Mouse (Mus musculus): ENCODE measurements around the gene Jam3. TPM values are rescaled to one million over a fixed set of nuclear protein-coding genes. Genes with fewer than 3 reads are reported as not detected.
A peak's percentile ranks its signal among the peaks of the same experiment; 100 is the strongest.

The Jam3 gene
- polyA plus RNA-seq, 1 experiment from 2014 or later: 68.9 TPM

DNA sequence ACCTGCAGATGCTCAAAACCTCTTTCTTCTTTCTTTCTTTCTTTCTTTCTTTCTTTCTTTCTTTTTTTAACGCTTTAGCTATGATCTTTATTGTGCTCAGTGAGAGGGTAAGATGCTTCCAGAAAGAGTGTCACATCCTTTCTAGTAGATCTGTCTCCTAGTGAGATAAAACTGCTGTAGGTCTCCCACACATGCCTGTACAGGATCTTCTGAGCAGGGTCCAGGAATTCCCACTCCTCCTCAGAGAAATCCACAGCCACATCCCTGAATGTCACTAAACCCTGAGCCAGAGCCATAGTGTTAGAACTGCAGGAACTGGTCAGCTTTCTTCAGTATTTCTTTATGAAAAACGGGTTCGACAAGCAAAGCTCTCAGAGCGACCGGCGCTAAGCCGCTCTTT is 19.8 kb downstream of the Jam3 start:
- TF ChIP-seq CTCF (IDR thresholded peaks at IDR 0.05; ENCODE audit: low read depth): no peak
- no peaks in the 10 kb centered on the region for H3K4me1 ChIP-seq (ENCODE audit: insufficient read depth)
- no peak overlapping the region for H3K9ac ChIP-seq
- no peak for DNase-seq
- 89% methylated on average over 7 of the region's 7 CpGs for WGBS
- no peak for ATAC-seq (ENCODE audit: insufficient read depth)
- no peak overlapping the region for H3K27ac ChIP-seq (ENCODE audit: low read depth)
- no peaks in the 10 kb centered on the region for H3K27me3 ChIP-seq (ENCODE audit: insufficient read depth, low read length)
- no peaks in the 10 kb centered on the region for H3K36me3 ChIP-seq (ENCODE audit: insufficient read depth)
- no peaks in the 10 kb centered on the region for H3K9me3 ChIP-seq (ENCODE audit: low read depth, low read length)
- no peak overlapping the region for H3K4me2 ChIP-seq
- H3K4me3 ChIP-seq (ENCODE audit: low read depth, low read length): no peak overlapping the region

DNA sequence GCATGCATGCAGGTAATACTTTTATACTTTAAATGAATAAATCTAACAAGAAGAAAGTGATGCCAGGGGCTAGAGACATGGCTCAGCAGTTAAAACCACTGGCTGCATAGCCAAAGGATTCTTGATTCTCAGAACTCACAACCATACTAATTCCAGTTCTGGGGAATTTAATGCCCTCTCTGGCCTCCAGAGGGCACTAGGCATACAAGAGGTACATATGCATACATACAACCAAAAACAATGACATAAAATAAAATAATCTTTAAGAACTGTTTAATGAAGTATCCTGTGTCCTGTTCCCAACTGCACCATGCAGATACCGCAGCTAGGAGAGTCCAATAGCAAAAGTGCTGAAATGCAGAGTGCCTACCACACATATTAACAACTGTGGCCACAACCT is 20.8 kb downstream of the Jam3 start:
- Histone ChIP-seq H3K9me3 (ENCODE audit: low read depth, low read length) (no peaks in the 10 kb centered on the region), H3K27ac (ENCODE audit: low read depth) (no peak overlapping the region), H3K4me2 (no peak overlapping the region), H3K36me3 (ENCODE audit: insufficient read depth) (no peaks in the 10 kb centered on the region), H3K27me3 (ENCODE audit: insufficient read depth, low read length) (no peaks in the 10 kb centered on the region), H3K4me3 (ENCODE audit: low read depth, low read length) (no peak overlapping the region), H3K4me1 (ENCODE audit: insufficient read depth) (no peaks in the 10 kb centered on the region), H3K9ac (no peak overlapping the region)
- 65% methylated on average over 1 of the region's 1 CpGs for WGBS
- ATAC-seq (ENCODE audit: insufficient read depth): no peak
- peak; percentile 78 for DNase-seq
- peak; percentile 71 for TF ChIP-seq CTCF (IDR thresholded peaks at IDR 0.05; ENCODE audit: low read depth)

DNA sequence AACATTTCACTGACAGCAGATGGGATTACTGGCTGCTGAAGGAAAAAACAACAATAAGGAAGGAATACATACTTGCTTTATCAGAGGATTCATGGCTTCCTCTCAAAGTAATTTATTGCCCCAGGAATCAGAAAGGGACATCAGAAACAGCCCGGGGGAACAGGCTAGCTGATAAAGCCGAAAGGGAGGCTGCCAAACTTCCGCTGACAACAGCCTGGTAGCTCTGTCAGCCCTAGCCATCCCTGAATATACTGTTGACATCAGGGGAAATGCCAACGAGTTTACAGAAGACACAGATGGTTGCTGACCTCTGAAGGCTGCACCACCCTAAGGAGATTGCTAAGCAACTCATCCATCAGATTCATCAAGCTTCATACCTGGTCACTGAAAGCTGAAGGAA is 26.6 kb downstream of the Jam3 start:
- no peak for ATAC-seq (ENCODE audit: insufficient read depth)
- no peaks in the 10 kb centered on the region for H3K9me3 ChIP-seq (ENCODE audit: low read depth, low read length)
- no peaks in the 10 kb centered on the region for H3K27me3 ChIP-seq (ENCODE audit: insufficient read depth, low read length)
- no peak overlapping the region for H3K4me3 ChIP-seq (ENCODE audit: low read depth, low read length)
- 64% methylated on average over 4 of the region's 4 CpGs for WGBS
- DNase-seq: no peak
- H3K4me2 ChIP-seq: no peak overlapping the region
- H3K36me3 ChIP-seq (ENCODE audit: insufficient read depth): no peaks in the 10 kb centered on the region
- no peaks in the 10 kb centered on the region for H3K4me1 ChIP-seq (ENCODE audit: insufficient read depth)
- no peak overlapping the region for H3K27ac ChIP-seq (ENCODE audit: low read depth)
- TF ChIP-seq CTCF (IDR thresholded peaks at IDR 0.05; ENCODE audit: low read depth): no peak
- no peak overlapping the region for H3K9ac ChIP-seq

DNA sequence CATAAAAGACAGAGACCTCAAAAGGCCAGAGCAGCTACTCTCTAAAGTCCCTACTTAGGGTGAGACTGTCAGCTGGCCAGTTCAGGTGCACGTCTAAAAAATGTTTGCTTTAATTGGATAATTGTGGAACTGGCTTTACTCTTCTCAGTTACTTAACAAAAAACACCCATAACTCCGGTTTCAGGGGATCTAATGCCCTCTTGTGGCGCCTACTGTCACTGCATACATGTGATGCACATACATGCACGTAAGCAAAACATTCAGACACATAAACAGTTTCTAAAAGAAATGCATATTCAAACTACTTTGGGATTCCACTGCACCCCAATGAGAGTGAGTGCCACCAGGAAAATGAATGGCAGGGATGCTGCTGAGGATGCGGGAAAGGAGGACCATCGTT is 28.7 kb downstream of the Jam3 start:
- no peaks in the 10 kb centered on the region for H3K27me3 ChIP-seq (ENCODE audit: insufficient read depth, low read length)
- H3K4me1 ChIP-seq (ENCODE audit: insufficient read depth): no peaks in the 10 kb centered on the region
- peak; percentile 26; the same call in 1 of the 2 replicates for TF ChIP-seq CTCF (IDR thresholded peaks at IDR 0.05; ENCODE audit: low read depth)
- no peaks in the 10 kb centered on the region for H3K36me3 ChIP-seq (ENCODE audit: insufficient read depth)
- no peak overlapping the region for H3K9ac ChIP-seq
- H3K9me3 ChIP-seq (ENCODE audit: low read depth, low read length): no peaks in the 10 kb centered on the region
- H3K27ac ChIP-seq (ENCODE audit: low read depth): no peak overlapping the region
- ATAC-seq (ENCODE audit: insufficient read depth) (no peak), DNase-seq (no peak)
- H3K4me3 ChIP-seq (ENCODE audit: low read depth, low read length): no peak overlapping the region
- no peak overlapping the region for H3K4me2 ChIP-seq
- 87% methylated on average over 6 of the region's 6 CpGs for WGBS

DNA sequence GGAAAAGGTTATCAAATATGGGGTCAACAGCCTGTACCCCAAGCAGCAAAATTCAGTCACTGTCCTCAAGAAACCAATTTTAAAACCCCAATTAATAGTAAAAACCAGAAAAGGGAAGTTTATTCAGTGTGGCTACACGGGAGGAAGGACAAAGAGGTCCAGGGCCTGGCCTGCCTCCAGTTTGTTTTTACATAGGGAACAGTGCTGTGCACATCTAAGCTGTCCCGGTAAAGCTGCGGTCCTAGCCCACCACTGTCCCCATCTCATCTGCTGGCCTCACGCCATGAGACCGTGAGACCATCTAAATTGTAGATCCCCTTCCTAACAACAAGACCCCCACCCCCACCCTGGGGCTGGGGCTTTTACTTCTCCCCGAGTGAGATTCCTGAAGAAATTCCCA is 29.8 kb downstream of the Jam3 start:
- Histone ChIP-seq H3K27ac (ENCODE audit: low read depth) (no peak overlapping the region), H3K27me3 (ENCODE audit: insufficient read depth, low read length) (no peaks in the 10 kb centered on the region), H3K36me3 (ENCODE audit: insufficient read depth) (no peaks in the 10 kb centered on the region), H3K4me3 (ENCODE audit: low read depth, low read length) (no peak overlapping the region), H3K9ac (no peak overlapping the region), H3K4me2 (no peak overlapping the region), H3K4me1 (ENCODE audit: insufficient read depth) (no peaks in the 10 kb centered on the region), H3K9me3 (ENCODE audit: low read depth, low read length) (no peaks in the 10 kb centered on the region)
- TF ChIP-seq CTCF (IDR thresholded peaks at IDR 0.05; ENCODE audit: low read depth): no peak
- no peak for ATAC-seq (ENCODE audit: insufficient read depth)
- 54% methylated on average over 6 of the region's 6 CpGs for WGBS
- no peak for DNase-seq

DNA sequence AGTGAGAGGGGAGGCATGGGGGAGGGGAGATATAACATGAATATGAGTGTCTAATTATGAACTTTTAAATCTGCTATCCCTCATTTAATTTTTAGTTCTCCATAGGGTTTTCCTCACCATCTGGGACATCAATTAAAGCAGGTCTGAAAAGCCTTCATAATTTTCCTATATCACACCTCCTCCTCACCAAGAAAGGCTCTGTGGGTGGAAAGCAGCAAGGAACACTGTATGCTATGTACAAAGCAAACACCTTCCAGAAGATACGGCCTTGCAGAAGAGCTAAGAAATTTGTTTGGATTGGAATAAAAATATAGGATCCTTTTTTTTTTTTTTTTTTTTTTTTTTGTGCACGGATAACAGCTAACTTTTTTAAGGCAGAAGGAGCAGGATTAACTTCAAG is 31.3 kb downstream of the Jam3 start:
- no peak overlapping the region for H3K27ac ChIP-seq (ENCODE audit: low read depth)
- no peak for TF ChIP-seq CTCF (IDR thresholded peaks at IDR 0.05; ENCODE audit: low read depth)
- no peak overlapping the region for H3K4me3 ChIP-seq (ENCODE audit: low read depth, low read length)
- WGBS: 57% methylated on average over 2 of the region's 2 CpGs
- H3K4me2 ChIP-seq: no peak overlapping the region
- DNase-seq (no peak), ATAC-seq (ENCODE audit: insufficient read depth) (no peak)
- no peaks in the 10 kb centered on the region for H3K36me3 ChIP-seq (ENCODE audit: insufficient read depth)
- H3K9me3 ChIP-seq (ENCODE audit: low read depth, low read length): no peaks in the 10 kb centered on the region
- H3K9ac ChIP-seq: no peak overlapping the region
- H3K27me3 ChIP-seq (ENCODE audit: insufficient read depth, low read length): no peaks in the 10 kb centered on the region
- H3K4me1 ChIP-seq (ENCODE audit: insufficient read depth): no peaks in the 10 kb centered on the region

DNA sequence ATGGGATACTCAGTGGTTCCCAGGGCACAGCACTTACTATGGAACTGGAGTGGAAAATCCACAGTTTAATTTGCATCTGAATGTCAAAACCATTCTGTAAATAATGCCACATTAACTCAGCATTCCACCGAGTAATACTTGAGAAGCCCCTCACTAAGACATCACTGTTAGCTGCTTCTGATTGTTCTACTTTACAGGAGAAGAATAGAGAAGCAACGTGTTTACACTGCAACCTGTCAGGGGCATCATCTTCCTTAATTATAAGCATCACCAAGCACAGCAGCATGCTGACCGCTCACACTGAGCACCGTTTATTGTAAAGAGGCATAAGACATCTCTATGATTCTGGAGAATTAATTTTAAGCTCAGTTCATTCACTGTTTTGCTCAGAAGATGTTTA is 32.3 kb downstream of the Jam3 start:
- H3K9ac ChIP-seq: no peak overlapping the region

DNA sequence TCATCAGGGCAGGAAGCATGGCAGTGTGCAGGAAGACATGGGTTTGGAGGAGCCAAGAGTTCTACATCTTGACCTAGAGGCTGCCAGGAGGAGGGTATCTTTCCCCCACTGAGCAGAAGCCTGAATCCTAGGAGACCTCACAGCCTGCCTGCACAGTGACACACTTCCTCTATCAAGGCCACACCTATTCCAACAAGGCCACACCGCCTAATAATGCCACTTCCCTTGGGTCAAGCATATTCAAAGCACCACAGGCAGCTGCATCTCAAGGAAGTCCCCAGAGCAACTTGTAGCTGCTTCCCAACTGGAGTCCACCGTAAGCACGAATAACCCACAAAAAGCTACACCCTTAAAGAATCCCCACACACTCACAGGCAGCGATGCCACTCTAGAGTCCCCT is 33.1 kb downstream of the Jam3 start:
- Histone ChIP-seq H3K4me1 (ENCODE audit: insufficient read depth) (no peaks in the 10 kb centered on the region), H3K4me3 (ENCODE audit: low read depth, low read length) (no peak overlapping the region), H3K27ac (ENCODE audit: low read depth) (no peak overlapping the region), H3K4me2 (no peak overlapping the region), H3K9me3 (ENCODE audit: low read depth, low read length) (no peaks in the 10 kb centered on the region), H3K9ac (no peak overlapping the region), H3K27me3 (ENCODE audit: insufficient read depth, low read length) (no peaks in the 10 kb centered on the region), H3K36me3 (ENCODE audit: insufficient read depth) (no peaks in the 10 kb centered on the region)
- DNase-seq (no peak), ATAC-seq (ENCODE audit: insufficient read depth) (no peak)
- no peak for TF ChIP-seq CTCF (IDR thresholded peaks at IDR 0.05; ENCODE audit: low read depth)
- WGBS: 78% methylated on average over 4 of the region's 4 CpGs

More for the DNA sequence above, 32.3 kb downstream of the Jam3 start:
- ATAC-seq (ENCODE audit: insufficient read depth): no peak
- no peak for TF ChIP-seq CTCF (IDR thresholded peaks at IDR 0.05; ENCODE audit: low read depth)
- Histone ChIP-seq H3K27me3 (ENCODE audit: insufficient read depth, low read length) (no peaks in the 10 kb centered on the region), H3K4me2 (no peak overlapping the region), H3K4me3 (ENCODE audit: low read depth, low read length) (no peak overlapping the region), H3K36me3 (ENCODE audit: insufficient read depth) (no peaks in the 10 kb centered on the region), H3K4me1 (ENCODE audit: insufficient read depth) (no peaks in the 10 kb centered on the region), H3K9me3 (ENCODE audit: low read depth, low read length) (no peaks in the 10 kb centered on the region), H3K27ac (ENCODE audit: low read depth) (no peak overlapping the region)
- no peak for DNase-seq
- 73% methylated on average over 4 of the region's 4 CpGs for WGBS

Data from lung, embryonic 14.5 days (tissue).